Mouse (Mus musculus): ENCODE measurements around the gene Soat2.
A peak's percentile ranks its signal among the peaks of the same experiment; 100 is the strongest.

Gene Soat2

DNA sequence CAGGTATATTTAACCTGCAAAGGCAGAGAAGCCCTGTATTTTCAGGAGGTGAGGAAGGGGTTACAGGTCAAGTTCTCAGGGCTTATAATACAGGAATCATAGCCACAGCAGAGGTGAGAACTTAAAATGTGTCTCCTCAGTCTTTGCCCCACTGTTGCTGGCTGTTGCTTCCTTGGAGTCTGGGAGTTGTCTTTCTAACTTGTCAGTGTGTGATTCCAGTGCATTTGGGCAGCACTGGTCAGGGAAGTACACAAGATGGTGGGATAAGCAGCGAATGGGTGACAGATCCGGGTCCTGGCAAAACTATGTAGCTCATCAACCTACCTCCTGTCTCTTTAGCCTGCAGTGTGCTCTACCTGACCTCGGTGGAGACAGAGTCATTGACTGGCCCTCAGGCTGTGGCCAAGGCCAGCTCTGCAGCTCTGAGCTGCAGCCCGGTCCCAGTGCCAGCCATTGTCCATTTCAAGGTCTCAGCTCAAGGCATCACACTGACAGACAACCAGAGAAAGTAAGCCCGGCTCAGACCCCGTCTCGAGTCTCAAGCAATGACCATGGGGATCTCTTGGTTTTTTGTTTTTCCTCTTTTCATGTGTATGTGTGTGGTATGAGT, 35.6 kb upstream of the Soat2 start:
- DNase-seq (ENCODE audit: low spot score), result no peak

DNA sequence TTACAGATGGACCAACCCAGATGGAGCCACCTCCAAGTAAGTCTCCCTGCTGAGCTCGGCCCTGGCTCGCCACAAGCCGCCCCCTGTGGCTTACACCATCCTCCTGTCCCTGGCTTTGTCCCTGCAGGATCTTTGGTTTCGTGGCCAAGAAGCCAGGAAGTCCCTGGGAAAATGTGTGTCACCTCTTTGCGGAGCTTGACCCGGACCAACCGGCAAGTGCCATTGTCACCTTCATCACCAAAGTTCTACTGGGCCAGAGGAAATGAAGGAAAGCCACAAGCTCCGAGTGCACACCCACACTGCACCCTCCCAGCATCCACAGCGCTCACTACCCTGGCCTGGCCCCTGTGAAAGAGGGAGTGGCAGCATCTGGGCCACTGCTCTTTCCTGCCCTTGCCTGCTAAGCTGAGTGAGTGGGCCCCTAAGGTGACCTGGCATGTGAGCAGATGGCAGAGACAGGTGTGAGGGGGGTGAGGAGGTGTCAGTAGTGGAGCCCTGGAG, 34.5 kb upstream of the Soat2 start:
- no peak for DNase-seq (ENCODE audit: low spot score)

- no peak for DNase-seq (ENCODE audit: low spot score)
Observed at GRCm38 (mm10) chr15:102116753-102117415, 33.4 kb upstream of the Soat2 start.

- no peak for DNase-seq (ENCODE audit: low spot score)
Observed at GRCm38 (mm10) chr15:102117461-102118443, 32.6 kb upstream of the Soat2 start.

DNA sequence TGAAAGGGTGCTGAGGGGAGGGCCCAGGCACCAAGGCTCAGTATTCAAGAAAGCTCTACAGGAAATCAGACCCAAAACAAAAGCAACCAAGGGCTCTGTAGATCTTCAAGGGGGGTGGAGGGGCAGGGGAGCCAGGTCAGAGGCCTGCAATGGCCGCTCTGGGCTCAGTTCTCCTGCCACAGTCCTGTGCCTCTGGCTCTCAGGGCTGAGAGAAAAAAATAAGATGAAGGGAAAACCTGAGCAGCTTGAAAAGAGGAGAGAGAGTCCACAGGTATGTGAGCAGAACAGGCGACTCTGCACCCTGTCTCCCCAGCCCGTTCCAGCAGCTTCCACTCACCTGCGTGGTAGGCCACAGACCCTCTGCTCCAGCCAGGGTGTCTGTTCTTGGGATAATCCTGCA, 31.7 kb upstream of the Soat2 start:
- no peak for DNase-seq (ENCODE audit: low spot score)

- DNase-seq (ENCODE audit: low spot score), result no peak
Observed at GRCm38 (mm10) chr15:102119121-102119830, 31.1 kb upstream of the Soat2 start.

DNA sequence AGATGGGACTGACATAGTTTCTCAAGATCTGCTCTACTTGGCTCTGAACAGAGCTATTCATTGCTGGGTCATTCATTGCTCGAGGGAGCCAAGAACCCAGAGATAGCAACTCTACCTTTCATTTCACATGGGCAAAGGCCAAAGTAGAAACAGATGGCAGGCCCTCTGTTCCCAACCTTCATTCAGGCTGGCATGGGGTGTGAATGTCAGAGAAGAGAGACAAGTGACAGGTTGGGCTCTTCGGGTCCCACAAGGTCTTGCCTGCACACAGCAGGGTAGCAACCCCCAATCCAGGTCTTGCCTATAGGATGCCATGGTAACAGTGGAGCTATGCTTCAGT, 30.5 kb upstream of the Soat2 start:
- no peak for DNase-seq (ENCODE audit: low spot score)

- DNase-seq (ENCODE audit: low spot score), result no peak
Observed at GRCm38 (mm10) chr15:102120530-102120929, 29.8 kb upstream of the Soat2 start.

- DNase-seq (ENCODE audit: low spot score), result no peak
Observed at GRCm38 (mm10) chr15:102126303-102126702, 24.0 kb upstream of the Soat2 start.

DNA sequence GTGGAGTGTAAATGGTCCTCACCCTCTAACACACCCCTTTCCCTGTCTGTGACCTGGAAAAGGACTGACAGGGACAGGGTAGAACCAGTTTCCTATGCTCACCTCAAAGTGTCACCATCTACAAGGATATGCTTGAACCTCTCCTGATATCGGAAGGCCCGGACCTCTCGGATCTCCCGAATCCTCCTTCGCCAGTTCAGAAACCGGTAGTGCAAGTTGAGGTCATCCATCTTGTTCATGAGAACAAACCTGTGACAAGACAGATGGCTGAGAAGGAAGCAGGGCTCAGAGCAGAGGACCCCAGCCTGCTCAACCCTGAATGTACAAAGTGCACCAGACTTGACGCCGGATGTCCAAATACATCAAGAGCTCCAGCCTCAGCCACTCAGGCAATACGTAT, 17.0 kb upstream of the Soat2 start:
- DNase-seq (ENCODE audit: low spot score), result no peak

- DNase-seq (ENCODE audit: low spot score), result no peak
Observed at GRCm38 (mm10) chr15:102134709-102135108, 15.6 kb upstream of the Soat2 start.

- DNase-seq (ENCODE audit: low spot score), result no peak
Observed at GRCm38 (mm10) chr15:102135522-102136128, 14.7 kb upstream of the Soat2 start.

DNA sequence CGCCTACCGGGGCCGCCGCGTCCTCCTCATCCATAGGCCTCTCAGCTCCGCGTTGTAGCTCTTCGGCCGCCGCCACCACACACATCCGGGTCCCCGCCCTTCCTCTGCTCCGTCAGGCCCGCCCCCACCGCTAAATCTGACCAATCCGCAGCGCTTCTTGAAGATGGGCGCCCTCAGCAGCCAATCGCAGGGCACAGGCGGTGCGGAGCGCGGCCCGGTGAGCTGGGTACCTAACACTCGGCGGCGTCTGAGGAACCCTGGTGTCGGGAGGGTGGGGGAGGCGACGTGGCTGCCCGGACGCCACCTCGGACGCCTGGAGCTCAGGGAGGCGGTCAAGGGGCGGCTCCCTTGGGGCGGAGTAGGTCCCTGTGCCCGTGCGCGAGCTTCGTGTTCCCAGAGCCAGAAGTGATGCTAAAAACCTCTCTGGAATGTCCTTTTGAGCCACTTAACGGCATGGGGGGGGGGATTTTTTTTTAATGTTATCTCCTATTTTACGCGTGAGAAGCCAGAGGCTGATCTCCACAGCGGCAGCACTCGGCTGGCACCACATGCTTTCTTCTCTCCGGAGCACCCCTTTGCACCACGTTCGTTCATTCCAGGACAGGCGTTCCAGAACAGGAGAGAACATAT, 14.1 kb upstream of the Soat2 start, which contains the start of gene Spryd3:
Spryd3 (minus strand) TSS at position 106 of the 630 bp plus-strand sequence.
- peak; percentile 98 for DNase-seq (ENCODE audit: low spot score)

DNA sequence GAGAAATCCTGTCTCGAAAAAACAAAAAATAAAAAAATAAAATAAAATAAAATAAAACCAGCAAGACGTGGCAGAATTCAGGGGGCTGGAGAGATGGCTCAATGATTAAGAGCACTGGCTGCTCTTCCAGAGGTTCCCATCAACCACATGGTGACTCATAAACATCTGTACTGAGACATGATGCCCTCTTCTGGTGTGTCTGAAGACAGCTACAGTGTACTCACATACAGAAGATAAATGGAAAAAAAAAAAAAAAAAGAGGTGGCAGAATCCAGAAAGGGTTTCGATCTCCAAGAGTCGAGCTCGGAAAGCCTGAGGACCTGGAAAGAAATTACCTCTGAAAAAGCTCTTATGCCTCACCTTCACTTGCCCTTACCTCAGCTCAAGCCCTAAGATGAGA, 9.2 kb upstream of the Soat2 start:
- no peak for DNase-seq (ENCODE audit: low spot score)

- no peak for DNase-seq (ENCODE audit: low spot score)
Observed at GRCm38 (mm10) chr15:102142914-102143912, 7.1 kb upstream of the Soat2 start.

DNA sequence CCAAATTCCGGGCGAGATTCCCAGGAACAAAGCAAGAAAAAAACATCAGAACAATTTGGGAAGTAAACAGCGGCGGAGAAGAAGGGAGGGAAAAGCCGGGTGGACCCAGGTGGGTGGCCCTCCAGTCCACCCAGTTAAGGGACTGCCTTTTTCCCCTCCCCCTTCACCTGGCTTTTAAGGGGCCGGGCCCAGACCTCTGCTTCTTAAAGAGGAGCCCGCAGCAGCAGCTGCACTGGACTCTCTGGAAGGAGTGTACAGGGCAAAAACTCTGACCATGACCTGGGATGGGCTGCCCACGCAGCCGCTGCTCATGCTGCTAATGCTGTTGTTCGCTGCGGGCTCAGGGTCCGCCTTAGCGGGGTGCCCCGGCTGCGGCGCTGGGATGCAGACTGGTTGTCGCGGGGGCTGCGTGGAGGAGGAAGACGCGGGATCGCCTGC, 6.0 kb upstream of the Soat2 start, which contains the start of gene Igfbp6:
Igfbp6 (plus strand) TSS at position 89 of the 438 bp plus-strand sequence.
- DNase-seq (ENCODE audit: low spot score), result no peak

GRCm38 (mm10) chr15:102144726-102145125, 5.6 kb upstream of the Soat2 start:
- no peak for DNase-seq (ENCODE audit: low spot score)

DNA sequence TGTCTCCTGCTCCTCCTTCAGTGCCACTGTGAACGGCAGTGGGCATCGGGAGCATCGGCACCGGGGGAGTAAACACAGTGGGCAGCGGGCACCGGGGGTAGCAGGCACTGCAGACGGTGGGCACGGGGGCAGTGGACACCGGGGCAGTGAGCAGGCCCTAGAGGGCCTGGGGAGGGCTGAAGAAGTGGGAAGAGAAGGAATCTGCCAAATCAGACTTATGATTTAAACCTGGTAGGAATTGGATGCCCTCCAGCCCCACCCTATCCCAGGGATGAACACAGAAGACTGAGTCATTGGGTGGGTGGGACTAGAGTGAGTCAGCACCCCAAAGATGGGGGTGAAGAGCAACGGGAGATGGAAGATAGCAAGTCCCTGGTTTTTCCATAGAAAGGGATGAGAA, 5.0 kb upstream of the Soat2 start:
- DNase-seq (ENCODE audit: low spot score), result no peak

DNA sequence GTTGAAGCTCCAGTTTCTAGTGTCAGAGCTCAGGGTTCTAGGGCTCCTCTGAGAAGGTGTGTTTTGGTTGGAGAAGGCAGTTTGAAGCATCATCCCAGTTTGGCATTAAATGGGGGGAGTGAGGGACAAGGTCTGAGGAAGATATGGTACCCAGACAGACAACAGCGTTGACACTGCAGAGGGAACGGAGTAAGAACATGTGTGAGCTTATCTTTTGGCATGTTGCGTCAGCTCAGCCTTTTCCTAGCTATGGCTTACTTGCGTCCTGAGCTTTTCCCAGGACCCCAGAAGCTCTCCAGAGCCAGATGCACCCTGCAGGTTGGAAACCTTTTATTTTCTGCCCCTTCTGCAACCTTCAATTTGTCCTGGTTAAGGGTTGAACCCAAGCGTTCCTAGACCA, 4.2 kb upstream of the Soat2 start:
- DNase-seq (ENCODE audit: low spot score), result no peak

DNA sequence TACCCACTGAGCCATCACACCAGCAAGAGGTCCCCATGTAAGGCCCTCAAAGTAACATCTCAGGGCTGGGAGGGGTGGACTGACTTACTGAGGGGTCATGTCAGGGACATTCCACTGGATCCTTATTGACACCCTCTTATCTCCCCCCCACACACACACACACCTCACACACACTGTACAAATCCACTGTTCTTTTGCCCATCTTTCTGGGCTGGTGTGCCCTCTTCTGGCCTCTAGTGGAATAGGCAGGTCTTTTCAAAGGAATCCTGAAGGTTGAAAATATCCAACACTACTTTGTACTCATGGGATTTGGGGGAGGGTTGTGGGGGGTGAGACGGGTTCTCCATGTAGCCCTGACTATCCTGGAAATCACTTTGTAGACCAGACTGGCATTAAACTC, 3.4 kb upstream of the Soat2 start:
- DNase-seq (ENCODE audit: low spot score), result peak; percentile 47
